ENCODE assay signal across 38 mouse cellular contexts in the genomic region with DNA sequence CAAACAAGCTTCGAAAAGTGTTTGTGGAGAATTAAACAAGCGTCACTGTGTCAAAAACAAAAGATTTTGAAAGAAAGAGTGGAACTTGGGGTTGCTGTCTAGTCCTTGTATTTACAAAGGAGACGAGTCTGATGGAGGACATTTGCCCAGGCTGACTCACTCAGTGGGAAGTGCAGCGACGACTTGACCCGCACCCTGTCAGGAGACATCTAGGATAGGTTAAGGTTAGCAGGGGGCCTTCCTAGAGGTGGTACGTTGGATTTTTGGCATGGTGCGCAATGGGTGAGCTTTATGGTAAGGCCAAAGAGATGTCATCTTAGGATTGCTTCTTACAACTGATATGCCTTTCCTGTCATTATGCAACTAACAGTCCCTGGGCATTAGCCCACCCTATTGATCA. TPM values are rescaled to one million over a fixed set of nuclear protein-coding genes. Genes with fewer than 3 reads are reported as not detected.
"Had no signal": no experiment of that assay in that cellular context is flagged by ENCODE, and none has a peak within 500 bp of the region (broad histone marks: within the 10 kb centered on the region; RNA-seq: fewer than 3 reads in every experiment).

No protein-coding gene starts in this region.

- ATAC-seq: hindbrain, postnatal 0 days; intestine, embryonic 16.5 days; liver, embryonic 12.5 days had no signal

- H3K9me3 ChIP-seq: heart, embryonic 12.5 days; hindbrain, embryonic 13.5 days; hindbrain, embryonic 15.5 days; kidney, embryonic 15.5 days; limb, embryonic 13.5 days; limb, embryonic 15.5 days; liver, embryonic 12.5 days had no signal

- H3K4me3 ChIP-seq: heart, adult 2 months; heart, embryonic 12.5 days; hindbrain, embryonic 13.5 days; hindbrain, embryonic 15.5 days; kidney, embryonic 15.5 days; limb, embryonic 13.5 days; limb, embryonic 15.5 days; liver, embryonic 12.5 days had no signal

- H3K27me3 ChIP-seq: heart, embryonic 12.5 days; hindbrain, embryonic 13.5 days; hindbrain, embryonic 15.5 days; kidney, embryonic 15.5 days; limb, embryonic 13.5 days; limb, embryonic 15.5 days; liver, embryonic 12.5 days had no signal

- DNase-seq: gastrocnemius, postnatal 14 days; gastrocnemius, postnatal 36 days; heart, adult 2 months; heart, postnatal 14 days; heart, postnatal 36 days; kidney, adult 11 months; kidney, adult 2 months; kidney, adult 9 months; kidney, postnatal 14 days; kidney, postnatal 36 days; layer of hippocampus, adult 9-11 months; layer of hippocampus, postnatal 36 days; left cerebral cortex, postnatal 4 days had no signal

- H3K4me2 ChIP-seq: heart, embryonic 12.5 days; hindbrain, embryonic 13.5 days; hindbrain, embryonic 15.5 days; kidney, embryonic 15.5 days; limb, embryonic 13.5 days; limb, embryonic 15.5 days; liver, embryonic 12.5 days had no signal

- H3K9ac ChIP-seq: heart, embryonic 12.5 days; hindbrain, embryonic 13.5 days; hindbrain, embryonic 15.5 days; kidney, embryonic 15.5 days; limb, embryonic 13.5 days; limb, embryonic 15.5 days; liver, embryonic 12.5 days had no signal

- H3K27ac ChIP-seq: heart, adult 2 months; hindbrain, embryonic 13.5 days; hindbrain, embryonic 15.5 days; hindbrain, postnatal 0 days; kidney, embryonic 15.5 days; kidney, postnatal 0 days; limb, embryonic 13.5 days; limb, embryonic 15.5 days; liver, embryonic 12.5 days had no signal

- H3K4me1 ChIP-seq: heart, embryonic 12.5 days; hindbrain, embryonic 13.5 days; hindbrain, embryonic 15.5 days; kidney, embryonic 15.5 days; limb, embryonic 13.5 days; limb, embryonic 15.5 days; liver, embryonic 12.5 days had no signal

- H3K36me3 ChIP-seq: heart, embryonic 12.5 days; hindbrain, embryonic 13.5 days; hindbrain, embryonic 15.5 days; kidney, embryonic 15.5 days; limb, embryonic 13.5 days; limb, embryonic 15.5 days; liver, embryonic 12.5 days had no signal

RNA-seq across cellular contexts. Expression of a gene that starts 2.3 kb away (rescaled TPM):
- total RNA-seq: gastrocnemius, adult 8-10 months; hindbrain, postnatal 0 days had no signal
- polyA plus RNA-seq: heart, embryonic 12.5 days; heart, embryonic 14.5 days; hindbrain, embryonic 11.5 days; hindbrain, embryonic 13.5 days; hindbrain, embryonic 15.5 days; limb, embryonic 11.5 days; liver, embryonic 12.5 days had no signal

RNA-seq across cellular contexts. Expression of a gene that starts 9.3 kb away (rescaled TPM):
- total RNA-seq: gastrocnemius, adult 18-20 months; gastrocnemius, adult 8-10 months; gastrocnemius, postnatal 14 days; gastrocnemius, postnatal 36 days; heart, adult 2 months; heart, postnatal 14 days; heart, postnatal 36 days; hematopoietic stem cell, adult 5-6 weeks; hindbrain, postnatal 0 days; layer of hippocampus, adult 18-20 months; layer of hippocampus, adult 8-10 months; layer of hippocampus, postnatal 14 days; layer of hippocampus, postnatal 36 days; left cerebral cortex, adult 18-20 months; left cerebral cortex, adult 8-10 months; left cerebral cortex, postnatal 10 days; left cerebral cortex, postnatal 25 days; left cerebral cortex, postnatal 4 days; liver, adult 2 months had no signal
- polyA plus RNA-seq: heart, embryonic 12.5 days; heart, embryonic 14.5 days; hindbrain, embryonic 11.5 days; hindbrain, embryonic 13.5 days; hindbrain, embryonic 15.5 days; hindbrain, postnatal 0 days; intestine, embryonic 14.5 days; intestine, embryonic 16.5 days; kidney, embryonic 15.5 days; kidney, postnatal 0 days; limb, embryonic 11.5 days; limb, embryonic 13.5 days; limb, embryonic 15.5 days; liver, adult 2 months; liver, embryonic 12.5 days had no signal
